Mouse (Mus musculus) cerebellum, adult 11 months (tissue): ENCODE data around the gene Zfp386.

Experiments used
- DNase-seq: peaks from one replicate; pipeline ENCODE4 v3.0.0; 2022

Gene Zfp386

DNA sequence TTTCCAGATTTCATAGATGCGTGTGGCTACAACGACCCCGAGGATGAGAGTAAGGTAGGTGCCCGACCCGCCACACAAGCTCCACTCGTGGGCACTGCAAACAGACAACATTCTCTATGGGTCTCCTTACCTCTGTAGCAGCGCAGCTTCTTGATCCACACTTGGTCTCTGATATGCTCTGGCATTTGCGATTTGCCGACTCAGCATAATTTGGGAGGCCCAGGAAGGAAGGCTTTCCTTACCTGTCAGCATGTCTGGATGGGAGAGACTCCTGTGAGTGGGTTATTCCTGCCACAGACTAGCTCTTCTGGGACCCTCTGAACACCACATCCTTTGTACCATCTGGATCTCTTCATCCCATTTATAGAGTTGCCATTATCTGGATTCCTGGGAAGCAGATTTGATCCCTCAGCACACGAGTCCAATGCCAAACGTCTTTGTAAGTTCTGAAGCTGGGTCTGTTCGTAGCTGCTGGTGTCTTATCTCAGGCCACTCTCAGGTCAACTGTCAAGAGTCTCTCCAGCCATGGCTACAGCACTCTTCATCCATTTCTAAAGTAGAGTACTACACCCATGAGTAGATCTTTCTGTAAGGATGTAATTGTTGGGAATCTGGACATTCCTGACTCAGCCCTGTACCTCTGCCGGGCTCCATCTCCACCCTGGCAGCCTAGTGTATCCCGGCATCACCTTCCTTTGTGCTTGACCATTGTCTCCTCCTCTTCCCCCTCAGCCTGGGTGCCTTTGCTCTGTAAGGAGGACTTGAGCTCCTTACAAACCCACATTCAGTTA lies 47.4 kb downstream of the Zfp386 start:
- no peak for DNase-seq

DNA sequence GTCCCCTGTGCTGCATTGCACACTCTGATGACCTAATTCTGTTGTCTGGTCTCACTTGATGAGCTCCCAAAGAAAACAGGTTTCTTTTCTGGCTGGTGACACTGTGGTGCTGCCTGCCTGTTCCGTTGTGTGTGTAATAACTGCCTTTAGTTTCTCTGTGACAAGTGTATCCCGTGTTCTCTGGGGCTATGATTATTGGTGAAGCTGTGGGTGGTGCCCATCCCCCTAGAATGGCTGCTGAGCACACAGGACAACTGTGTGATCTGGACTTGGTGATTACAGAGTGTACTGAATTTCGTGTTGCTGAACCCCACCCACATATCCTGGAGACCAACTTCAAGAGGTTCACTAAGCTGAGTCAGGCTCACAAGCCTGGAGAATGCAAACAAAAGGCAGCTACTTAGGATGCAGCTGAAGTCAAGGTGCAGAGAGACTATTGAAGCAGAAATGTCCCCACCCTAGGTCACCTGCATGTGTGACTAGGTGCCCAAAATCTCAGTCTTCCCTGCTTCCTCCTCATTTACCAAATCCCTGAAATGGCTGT lies 48.9 kb downstream of the Zfp386 start:
- DNase-seq = no peak

DNA sequence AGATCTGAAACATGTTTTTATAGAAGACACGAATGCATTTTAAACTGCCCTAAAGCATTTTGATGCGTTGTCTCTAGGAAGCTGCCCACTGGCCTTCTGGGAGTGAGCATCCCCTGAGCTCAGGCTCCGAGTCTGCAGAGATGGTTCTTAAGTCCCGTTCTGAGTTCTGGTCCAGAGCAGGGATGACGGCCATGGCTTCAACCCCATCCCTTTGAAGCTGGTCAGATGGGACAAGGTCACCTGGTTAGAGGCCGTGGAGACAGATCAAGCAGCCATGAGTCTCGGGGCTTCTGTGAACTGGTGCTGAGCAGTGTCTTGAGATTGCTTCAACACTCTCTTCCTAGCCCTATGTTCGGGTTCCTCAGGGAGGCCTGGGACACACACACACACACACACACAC lies 49.6 kb downstream of the Zfp386 start:
- no peak for DNase-seq

DNA sequence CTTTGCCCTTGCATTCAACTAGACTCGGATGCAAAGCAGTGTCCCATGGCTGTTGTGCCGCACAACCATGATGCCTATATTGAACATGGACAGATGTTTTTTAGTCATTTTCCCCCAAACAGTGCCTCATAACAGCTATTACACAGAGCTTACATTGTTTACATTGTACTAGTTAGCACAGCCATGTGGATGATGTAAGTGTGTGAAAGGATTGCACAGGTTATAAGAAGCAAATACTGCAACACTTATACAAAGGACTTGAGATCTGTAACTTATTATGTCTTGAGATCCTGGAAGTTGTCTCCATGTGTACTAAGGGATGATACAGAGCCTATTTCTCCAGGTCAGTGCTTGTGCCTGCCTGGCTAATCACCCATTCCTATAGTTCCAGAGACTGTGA lies 54.4 kb downstream of the Zfp386 start:
- DNase-seq = no peak

DNA sequence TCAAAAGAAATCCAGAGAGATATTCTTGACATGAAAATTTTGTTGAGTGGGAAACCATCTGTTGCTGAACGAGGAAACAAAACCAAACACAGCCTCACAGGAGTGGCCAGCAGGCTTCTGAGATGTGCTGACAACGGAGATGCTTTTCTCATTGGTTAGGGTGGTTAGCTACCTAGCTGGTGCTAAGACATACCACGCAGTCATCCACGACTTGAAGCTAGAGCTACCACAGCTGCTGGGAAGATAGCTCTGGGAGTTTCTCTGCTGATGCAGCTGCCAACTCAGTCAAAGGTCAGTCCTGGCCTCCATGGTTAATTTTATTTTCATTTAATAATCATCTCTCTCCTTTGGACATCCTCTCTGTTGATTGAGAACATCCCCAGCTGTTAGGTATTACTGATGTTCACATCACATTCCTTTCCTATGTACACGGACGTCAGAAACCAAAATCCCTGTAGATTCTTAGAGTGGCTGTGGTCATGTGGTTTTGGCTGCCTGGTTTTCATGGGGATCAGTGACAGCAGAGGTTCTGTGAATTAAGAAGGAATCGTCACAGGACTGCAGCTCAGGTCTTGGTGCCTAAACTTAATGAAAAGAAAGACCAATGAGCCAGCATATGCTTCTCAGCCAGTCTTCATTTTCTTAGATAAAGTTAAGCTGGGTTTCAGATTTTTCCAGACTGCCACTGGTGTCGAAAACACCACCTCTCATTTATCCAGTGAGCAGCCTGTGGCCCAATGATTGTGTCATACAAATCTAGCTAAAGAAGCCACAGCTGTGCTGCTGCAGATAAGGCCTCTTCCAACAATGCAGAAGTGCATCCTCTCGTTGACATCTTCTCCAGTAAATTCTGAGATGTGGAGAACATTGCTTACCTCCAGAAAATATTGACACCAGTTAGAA lies 62.2 kb downstream of the Zfp386 start:
- no peak for DNase-seq

DNA sequence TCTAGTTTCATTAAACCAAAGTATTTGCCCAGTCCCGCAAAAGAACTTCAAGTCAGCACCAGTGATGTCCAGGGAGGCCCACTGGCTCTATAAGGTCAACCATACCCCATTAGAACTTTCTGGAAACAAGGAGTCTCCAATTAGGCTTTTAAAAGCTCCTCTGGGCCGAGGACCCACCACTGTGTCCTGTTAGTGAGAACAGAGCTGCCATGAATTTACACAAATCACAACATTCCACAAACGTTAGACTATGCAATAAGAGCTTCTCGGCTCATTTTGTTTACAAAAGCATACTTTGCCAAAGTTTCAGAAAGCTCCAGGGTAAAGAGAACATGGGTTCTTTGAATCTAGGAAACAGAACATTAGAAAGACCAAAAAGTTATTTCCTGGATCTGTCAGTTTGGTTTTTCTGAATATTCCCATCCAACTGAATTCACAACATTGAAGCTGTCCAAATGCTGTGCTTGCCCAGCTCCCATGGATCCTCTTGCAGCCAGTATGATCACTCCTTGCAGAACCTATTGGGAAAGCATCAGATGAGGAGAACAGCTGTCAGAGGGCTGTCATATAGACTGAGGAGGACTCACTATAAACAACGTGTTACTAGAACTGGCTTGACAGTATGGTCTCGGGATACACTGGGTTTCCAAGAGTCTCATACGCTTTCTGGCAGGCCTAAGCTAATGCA lies 63.6 kb downstream of the Zfp386 start:
- DNase-seq = no peak
